Mouse (Mus musculus) thymus, postnatal 36 days (tissue): ENCODE measurements around the gene Mrvi1.

Experiments used
- DNase-seq, 2 experiments: peaks; one replicate each; pipeline ENCODE4 v3.0.0; 2022; ENCODE audit warnings: mixed read lengths in 2 of 2

Mrvi1 gene

DNA sequence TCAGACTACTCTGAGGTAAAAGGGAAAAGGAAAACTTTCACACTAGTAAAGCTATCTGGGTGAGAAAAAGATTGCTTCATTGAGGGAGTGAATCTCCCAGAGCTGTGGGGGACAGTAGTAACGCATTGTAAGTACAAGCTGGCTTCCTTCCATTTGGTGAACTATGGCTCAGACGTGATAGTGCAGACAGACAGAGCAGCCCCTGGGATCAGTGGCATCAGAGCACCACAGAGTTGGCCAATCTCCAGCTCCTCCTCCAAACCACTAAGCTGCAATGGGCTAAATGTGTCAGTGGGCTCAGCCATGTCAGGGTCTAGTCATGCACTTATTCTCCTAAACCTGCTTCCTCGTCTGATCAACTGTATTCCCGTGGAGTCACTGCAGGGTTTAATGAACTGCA is 158.7 kb downstream of the Mrvi1 start:
- no peak for DNase-seq

DNA sequence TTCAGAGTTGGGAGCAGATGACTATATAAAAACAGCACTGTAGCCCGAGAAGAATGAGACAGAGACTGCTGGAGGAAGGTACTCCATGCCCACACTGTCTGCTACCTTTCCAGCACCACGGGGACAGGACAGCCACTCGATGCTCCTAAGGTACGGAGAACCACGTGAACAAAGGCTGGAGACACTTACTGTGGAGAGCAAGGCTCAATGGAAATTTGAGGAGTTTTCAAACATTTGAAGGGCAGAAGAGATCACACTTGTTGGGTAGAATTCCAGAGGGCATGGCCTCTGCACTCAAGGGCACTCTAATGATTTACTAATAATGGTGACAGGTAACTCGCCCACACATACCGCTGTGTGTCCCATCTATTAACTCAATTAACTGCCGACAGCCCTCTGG is 159.2 kb downstream of the Mrvi1 start:
- no peak for DNase-seq

DNA sequence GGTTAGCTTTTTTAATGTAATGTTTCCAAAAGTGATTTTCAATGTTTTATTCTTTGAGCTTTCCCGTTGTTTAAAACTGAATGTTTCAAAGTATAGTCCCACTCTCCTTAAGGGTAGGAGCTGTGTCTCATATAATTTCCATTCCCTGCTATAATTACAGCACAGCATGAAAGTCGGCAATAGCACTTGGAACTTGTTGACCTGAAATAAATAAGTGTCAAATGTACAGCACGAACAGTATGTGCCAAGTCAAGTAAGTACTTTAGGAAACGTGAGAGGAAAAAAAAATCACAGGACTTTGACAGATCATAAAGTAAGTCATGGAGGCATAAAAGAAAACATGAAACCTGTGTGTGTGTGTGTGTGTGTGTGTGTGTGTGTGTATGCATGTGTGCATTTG is 160.2 kb downstream of the Mrvi1 start:
- no peak for DNase-seq

DNA sequence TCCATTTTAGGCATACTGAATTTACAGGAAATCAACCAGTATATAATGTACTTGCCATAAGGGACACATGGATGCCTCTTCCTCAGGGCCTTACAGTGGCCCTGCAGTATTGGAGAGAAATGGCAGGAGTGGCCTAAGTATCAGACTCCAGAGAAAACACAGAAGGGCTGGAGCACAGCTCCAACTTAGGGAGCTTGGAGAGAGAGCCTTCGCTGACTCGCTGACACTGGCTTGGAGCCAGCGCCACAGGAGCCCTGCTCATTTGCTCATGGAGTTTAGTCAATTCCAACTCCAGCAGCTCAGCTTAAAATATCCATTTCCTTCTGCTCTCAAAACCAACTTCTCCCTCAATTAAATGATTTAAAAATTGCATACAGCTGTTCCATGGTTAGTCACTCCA is 160.6 kb downstream of the Mrvi1 start:
- DNase-seq: no peak

DNA sequence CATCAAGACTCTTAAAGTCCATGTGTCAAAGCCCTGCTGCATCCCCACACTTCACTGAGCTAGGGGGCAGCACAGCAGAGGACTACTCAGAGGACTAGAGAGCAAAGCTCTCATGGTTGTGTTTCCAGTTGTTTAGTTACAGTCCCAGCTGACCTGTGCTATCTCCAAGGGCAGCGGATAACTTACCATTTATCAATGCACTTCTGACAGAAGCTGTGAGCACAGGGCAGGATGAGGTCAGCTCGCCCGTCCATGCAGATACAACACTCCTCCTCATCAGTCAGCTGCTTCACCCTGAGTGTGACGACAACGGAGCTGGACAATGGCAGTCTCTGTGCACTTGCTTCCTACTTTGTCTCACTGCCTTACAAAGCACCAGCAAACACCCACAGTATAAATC is 161.2 kb downstream of the Mrvi1 start:
- DNase-seq: no peak

DNA sequence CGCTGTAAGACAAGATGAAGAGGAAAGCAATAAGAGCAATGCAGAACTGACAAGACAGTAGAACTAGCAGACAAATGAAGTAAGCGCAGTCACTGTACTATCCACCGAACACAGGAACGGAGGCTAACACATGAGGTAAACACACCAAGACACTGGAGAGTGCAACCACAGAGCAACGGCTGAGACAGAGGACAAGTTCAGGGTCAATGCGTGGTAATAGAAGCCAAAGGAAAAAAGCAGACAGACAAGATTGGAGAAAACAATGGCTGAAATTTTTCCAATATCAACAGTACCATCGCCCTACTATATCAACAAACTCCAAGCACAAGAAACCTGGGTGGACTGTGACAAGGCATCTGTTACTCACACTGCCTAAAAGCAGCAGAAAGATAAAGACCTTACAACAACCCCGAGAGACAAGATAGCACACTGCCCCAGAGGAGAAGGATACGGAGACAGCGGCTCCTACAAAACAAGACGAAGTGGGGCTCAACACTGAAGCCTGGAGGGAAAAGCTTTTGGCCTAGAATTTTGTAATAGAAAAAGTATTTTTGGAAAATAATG is 163.4 kb downstream of the Mrvi1 start:
- DNase-seq: no peak
